Mouse (Mus musculus) left cerebral cortex, postnatal 4 days (tissue): ENCODE data around the gene Usp29. TPM values are rescaled to one million over a fixed set of nuclear protein-coding genes. Genes with fewer than 3 reads are reported as not detected.

ENCODE experiments used
- DNase-seq: peaks from one replicate; pipeline ENCODE4 v3.0.0-alpha.2; 2022
- intact Hi-C: fragments of 180-260 bp; cut with DNase I; formaldehyde crosslinking; loops from one replicate; pipeline ENCODE4 v1.15.1; 2025
- total RNA-seq, 2 experiments: library from RNA; stranded (reverse); gene quantifications; 2 replicates each; pipeline ENCODE4 v1.2.3; 2021

Gene Usp29
- 10 to 100 TPM; 52.9 to 67.1 TPM for total RNA-seq

GRCm38 (mm10) chr7:6730241-6730640, at the start of gene Usp29, which contains the start of gene Peg3:
Usp29 (plus strand) TSS chr7:6730578.
Peg3 (minus strand) TSS chr7:6730431.
- DNase-seq: peak; percentile 92
- intact Hi-C loops: loop anchor here (5.0 kb wide), 1 partner anchor 187 kb away; no protein-coding TSS in a partner anchor

GRCm38 (mm10) chr7:6685511-6685910, 44.9 kb upstream of the Usp29 start:
- DNase-seq: no peak
- intact Hi-C loops: no loop called here

- peak; percentile 90 for DNase-seq
- intact Hi-C loops: loop anchor here (5.0 to 10.0 kb wide), 3 partner anchors 112 to 334 kb away; partner anchors contain the start of genes Olfr1344 and Zfp78
Observed at GRCm38 (mm10) chr7:6696241-6697045, 33.9 kb upstream of the Usp29 start, which contains the start of gene Zim1. Zim1 (minus strand) TSS chr7:6696450.

- DNase-seq: no peak
- intact Hi-C loops: loop anchor here (5.0 to 10.0 kb wide), 3 partner anchors 114 to 337 kb away; partner anchors contain the start of genes Olfr1344 and Zfp78
Observed at GRCm38 (mm10) chr7:6699230-6699629, 31.1 kb upstream of the Usp29 start.

- DNase-seq: no peak
Observed at GRCm38 (mm10) chr7:6707416-6708015, 22.9 kb upstream of the Usp29 start.

GRCm38 (mm10) chr7:6708451-6709180, 21.8 kb upstream of the Usp29 start:
- DNase-seq: no peak
- intact Hi-C loops: no loop called here

More at GRCm38 (mm10) chr7:6707416-6708015, 22.9 kb upstream of the Usp29 start:
- intact Hi-C loops: no loop called here

- DNase-seq: no peak
- intact Hi-C loops: no loop called here
Observed at GRCm38 (mm10) chr7:6709396-6709795, 21.0 kb upstream of the Usp29 start.

- intact Hi-C loops: no loop called here
- DNase-seq: peak; percentile 91
Observed at GRCm38 (mm10) chr7:6727351-6728121, 2.8 kb upstream of the Usp29 start.

- DNase-seq: peak; percentile 96
- intact Hi-C loops: no loop called here
Observed at GRCm38 (mm10) chr7:6728263-6728931, 2.0 kb upstream of the Usp29 start.

GRCm38 (mm10) chr7:6729061-6729817, 1.1 kb upstream of the Usp29 start:
- intact Hi-C loops: no loop called here

GRCm38 (mm10) chr7:6730801-6731200, 423 bp downstream of the Usp29 start:
- DNase-seq: peak; percentile 29
- intact Hi-C loops: loop anchor here (5.0 kb wide), 1 partner anchor 186 kb away; no protein-coding TSS in a partner anchor

More at GRCm38 (mm10) chr7:6729061-6729817, 1.1 kb upstream of the Usp29 start:
- peak; percentile 98 for DNase-seq

GRCm38 (mm10) chr7:6731373-6731772, 995 bp downstream of the Usp29 start:
- intact Hi-C loops: loop anchor here (5.0 kb wide), 1 partner anchor 186 kb away; no protein-coding TSS in a partner anchor
- no peak for DNase-seq

- intact Hi-C loops: loop anchor here (5.0 kb wide), 1 partner anchor 185 kb away; no protein-coding TSS in a partner anchor
- DNase-seq: no peak
Observed at GRCm38 (mm10) chr7:6731930-6732329, 1.6 kb downstream of the Usp29 start.

GRCm38 (mm10) chr7:6736060-6736459, 5.7 kb downstream of the Usp29 start:
- no peak for DNase-seq
- intact Hi-C loops: no loop called here

- no peak for DNase-seq
- intact Hi-C loops: no loop called here
Observed at GRCm38 (mm10) chr7:6744281-6744904, 14.0 kb downstream of the Usp29 start.

GRCm38 (mm10) chr7:6749196-6749595, 18.8 kb downstream of the Usp29 start:
- intact Hi-C loops: no loop called here
- peak; percentile 24 for DNase-seq

GRCm38 (mm10) chr7:6753440-6753839, 23.1 kb downstream of the Usp29 start:
- intact Hi-C loops: loop anchor here (10.0 kb wide), 1 partner anchor 61 kb away; no protein-coding TSS in a partner anchor
- no peak for DNase-seq

- DNase-seq: no peak
- intact Hi-C loops: loop anchor here (10.0 kb wide), 1 partner anchor 58 kb away; no protein-coding TSS in a partner anchor
Observed at GRCm38 (mm10) chr7:6756777-6757291, 26.5 kb downstream of the Usp29 start.
